Mouse (Mus musculus) midbrain, postnatal 0 days (tissue): ENCODE measurements around the gene Nprl3. TPM values are rescaled to one million over a fixed set of nuclear protein-coding genes. Genes with fewer than 3 reads are reported as not detected.

Experiments used
- ATAC-seq: fragments of 200-750 bp; cut with Nextera tagmentation; 2 replicates; pipeline ENCODE4 v1.8.0; 2017; ENCODE audit warnings: moderate number of reproducible peaks, mild to moderate bottlenecking, moderate TSS enrichment, moderate library complexity; ENCODE audit not compliant: low FRiP score
- DNase-seq: peaks from one replicate; pipeline ENCODE4 v3.0.0-alpha.2; 2015; ENCODE audit warnings: low spot score
- H3K27ac ChIP-seq: fragments of 300-500 bp; sonication (generic); 2 replicates; pipeline ENCODE4 v1.5.1; 2014; ENCODE audit warnings: low read depth, mild to moderate bottlenecking, low read length, mixed read lengths
- H3K27me3 ChIP-seq: fragments of 300-500 bp; sonication (generic); 2 replicates; pipeline ENCODE4 v1.6.1; 2014; ENCODE audit warnings: low read length, control low read depth, mixed read lengths; ENCODE audit not compliant: insufficient read depth
- H3K36me3 ChIP-seq: fragments of 300-500 bp; sonication (generic); 2 replicates; pipeline ENCODE4 v1.6.1; 2014; ENCODE audit warnings: low read length, control low read depth, mixed read lengths; ENCODE audit not compliant: insufficient read depth
- H3K4me1 ChIP-seq: fragments of 300-500 bp; sonication (generic); 2 replicates; pipeline ENCODE4 v1.6.1; 2014; ENCODE audit warnings: mild to moderate bottlenecking, control low read depth, antibody characterized with exemption, low read length, mixed read lengths; ENCODE audit not compliant: insufficient read depth
- H3K4me2 ChIP-seq: fragments of 300-500 bp; sonication (generic); 2 replicates; pipeline ENCODE4 v1.6.1; 2014; ENCODE audit warnings: low read depth, mild to moderate bottlenecking, low read length, mixed read lengths; ENCODE audit not compliant: poor library complexity, severe bottlenecking
- H3K4me3 ChIP-seq: fragments of 300-500 bp; sonication (generic); 2 replicates; pipeline ENCODE4 v1.5.1; 2014; ENCODE audit warnings: low read depth, mild to moderate bottlenecking, low read length, moderate library complexity
- H3K9ac ChIP-seq: fragments of 300-500 bp; sonication (generic); replicated peaks from 2 replicates; pipeline ENCODE4 v1.6.1; 2014; ENCODE audit warnings: mild to moderate bottlenecking, low read length, moderate library complexity, mixed read lengths; ENCODE audit not compliant: poor library complexity, severe bottlenecking
- H3K9me3 ChIP-seq: fragments of 300-500 bp; sonication (generic); 2 replicates; pipeline ENCODE4 v1.6.1; 2016; ENCODE audit warnings: low read length, control low read depth
- CTCF ChIP-seq: IDR thresholded peaks from 2 replicates; pipeline ENCODE4 v1.5.1; 2016; ENCODE audit warnings: antibody characterized with exemption, mild to moderate bottlenecking
- WGBS: fragments of 180-500 bp; shearing (Covaris S2); extraction: QIAGEN DNeasy Blood & Tissue Kit; methylation state at CpG from one replicate; pipeline ENCODE4 v1.1.7; 2014; 5-methylcytosine and 5-hydroxymethylcytosine counted together
- polyA plus RNA-seq: library from polyadenylated mRNA; unstranded; fragments of >200 nt; fragmentation: Nextera tagmentation; extraction: Ambion mirVana; gene quantifications from 2 replicates; pipeline ENCODE4 v1.2.1, GENCODE M21; 2015
- total RNA-seq: library from RNA; depleted of rRNA; stranded (reverse); fragments of >200 nt; gene quantifications from 2 replicates; pipeline ENCODE4 v1.2.3, GENCODE M21; 2014

Nprl3 gene
- total and polyA plus RNA-seq, 2 experiments from 2014 or later, result 36.0 to 38.6 TPM

- 0 out of 2 replicates have a peak, but pooled peaks have one; percentile 27 for ATAC-seq
- Histone ChIP-seq H3K9me3 (no peaks in the 10 kb centered on the region), H3K27me3 (no peaks in the 10 kb centered on the region), H3K4me3 (no peak overlapping the region), H3K4me2 (no peak overlapping the region), H3K4me1 (0 out of 2 replicates have a peak, but pooled peaks cover 5% of the 10 kb centered on the region), H3K27ac (no peak overlapping the region), H3K36me3 (peaks cover 42% of the 10 kb centered on the region), H3K9ac (no peak overlapping the region)
- 67% methylated on average over 5 of the region's 5 CpGs for WGBS
- DNase-seq, result peak; percentile 72
- peak; percentile 93 for TF ChIP-seq CTCF
Measured at GRCm38 (mm10) chr11:32238093-32238860, 29.2 kb downstream of the Nprl3 start.

DNA sequence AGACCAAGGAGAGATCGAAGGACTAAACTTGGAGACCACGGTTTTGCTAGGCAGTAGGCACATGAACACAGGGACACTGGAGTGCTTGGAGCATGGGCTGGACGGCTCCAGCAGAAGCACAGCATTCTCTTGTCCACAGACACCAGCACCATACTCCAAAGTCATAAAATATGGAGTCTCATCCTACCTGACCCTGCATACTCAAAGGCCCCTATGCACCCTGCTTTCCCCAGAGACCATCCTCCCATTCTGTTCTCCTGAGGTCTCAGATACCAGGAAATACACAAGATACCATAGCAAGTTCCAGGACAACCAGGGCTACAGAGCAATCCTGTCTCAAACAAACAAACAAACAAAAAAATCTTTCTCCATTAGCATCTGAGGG, 30.1 kb downstream of the Nprl3 start:
- no peak overlapping the region for H3K4me2 ChIP-seq
- H3K9me3 ChIP-seq, result no peaks in the 10 kb centered on the region
- no peak for TF ChIP-seq CTCF
- H3K4me3 ChIP-seq, result no peak overlapping the region
- ATAC-seq, result no peak
- no peak overlapping the region for H3K9ac ChIP-seq
- H3K27me3 ChIP-seq, result no peaks in the 10 kb centered on the region
- DNase-seq, result no peak
- H3K27ac ChIP-seq, result no peak overlapping the region
- 86% methylated on average over 3 of the region's 3 CpGs for WGBS
- H3K4me1 ChIP-seq, result 0 out of 2 replicates have a peak, but pooled peaks cover 5% of the 10 kb centered on the region
- peaks cover 40% of the 10 kb centered on the region for H3K36me3 ChIP-seq

DNA sequence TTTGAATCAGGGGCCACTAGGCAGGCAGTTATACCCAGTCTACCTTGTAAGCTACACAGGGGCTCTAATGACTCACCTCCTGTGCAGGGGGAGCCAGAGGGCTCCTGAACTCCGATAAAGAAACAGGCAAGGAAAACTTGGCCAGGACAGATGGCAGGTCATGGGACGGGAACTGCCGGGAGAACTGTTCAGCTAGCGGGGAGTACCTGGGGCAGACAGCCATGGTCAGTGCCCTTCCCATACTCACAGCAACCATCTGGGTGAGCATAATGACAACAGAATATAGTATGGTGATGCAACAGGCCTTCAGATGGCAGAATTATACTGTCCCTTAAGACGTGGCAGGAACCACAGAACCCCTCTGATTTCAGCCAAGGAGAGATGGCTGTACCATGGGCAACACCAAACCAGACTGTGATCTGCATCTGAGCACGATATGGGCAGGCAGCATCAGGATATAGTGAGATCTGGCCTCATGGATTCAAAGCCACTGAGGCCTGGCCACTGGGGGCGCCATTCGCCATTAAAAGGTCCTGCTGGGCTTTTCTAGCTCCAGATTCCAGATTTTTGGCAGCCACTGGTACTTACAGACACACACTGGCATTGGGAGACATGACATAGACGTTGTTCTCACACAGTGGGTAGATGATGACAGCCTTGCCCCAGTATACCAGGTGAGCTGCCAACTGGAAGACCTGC, 30.6 kb downstream of the Nprl3 start:
- no peaks in the 10 kb centered on the region for H3K9me3 ChIP-seq
- peaks cover 37% of the 10 kb centered on the region for H3K36me3 ChIP-seq
- no peak overlapping the region for H3K4me2 ChIP-seq
- H3K27me3 ChIP-seq, result no peaks in the 10 kb centered on the region
- peak overlapping the region; percentile 44; the same call in 1 of the 2 replicates for H3K27ac ChIP-seq
- H3K4me3 ChIP-seq, result no peak overlapping the region
- no peak overlapping the region for H3K9ac ChIP-seq
- 0 out of 2 replicates have a peak, but pooled peaks cover 5% of the 10 kb centered on the region for H3K4me1 ChIP-seq
- peak; percentile 81 for TF ChIP-seq CTCF
- DNase-seq, result peak; percentile 82
- WGBS, result 57% methylated on average over 9 of the region's 9 CpGs
- no peak for ATAC-seq

GRCm38 (mm10) chr11:32236132-32236531, 31.4 kb downstream of the Nprl3 start:
- no peak overlapping the region for H3K9ac ChIP-seq

DNA sequence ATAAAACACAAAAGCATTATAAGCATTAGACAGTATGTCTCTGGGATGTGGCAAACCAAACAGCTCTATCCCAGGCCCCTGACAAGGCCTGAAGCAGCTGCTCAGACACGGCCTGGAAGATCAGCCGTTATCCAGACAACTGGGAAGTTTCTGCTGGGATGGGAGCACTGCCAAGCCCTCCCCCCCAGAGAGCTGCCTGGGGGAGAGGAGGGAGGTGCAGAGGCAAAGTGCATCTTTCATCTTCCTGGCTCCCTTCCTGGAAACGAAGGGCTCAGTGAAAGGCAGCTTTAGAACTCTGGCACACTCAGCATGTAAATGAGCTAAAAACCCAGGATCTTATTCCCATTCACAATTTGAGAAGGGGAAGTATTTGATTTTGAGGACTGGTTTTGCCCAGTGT, 31.9 kb downstream of the Nprl3 start:
- no peak overlapping the region for H3K4me2 ChIP-seq
- WGBS, result 30% methylated on average over 3 of the region's 3 CpGs
- H3K27me3 ChIP-seq, result no peaks in the 10 kb centered on the region
- 0 out of 2 replicates have a peak, but pooled peaks cover 5% of the 10 kb centered on the region for H3K4me1 ChIP-seq
- ATAC-seq (peak; percentile 36; the same call in 1 of the 2 replicates), DNase-seq (peak; percentile 88)
- H3K4me3 ChIP-seq, result no peak overlapping the region
- no peak overlapping the region for H3K9ac ChIP-seq
- peaks cover 36% of the 10 kb centered on the region for H3K36me3 ChIP-seq
- H3K9me3 ChIP-seq, result no peaks in the 10 kb centered on the region
- no peak for TF ChIP-seq CTCF
- no peak overlapping the region for H3K27ac ChIP-seq

More at GRCm38 (mm10) chr11:32236132-32236531, 31.4 kb downstream of the Nprl3 start:
- no peak for ATAC-seq
- WGBS, result 46% methylated on average over 2 of the region's 2 CpGs
- Histone ChIP-seq H3K27me3 (no peaks in the 10 kb centered on the region), H3K36me3 (peaks cover 37% of the 10 kb centered on the region), H3K4me2 (no peak overlapping the region), H3K4me3 (no peak overlapping the region), H3K9me3 (no peaks in the 10 kb centered on the region), H3K4me1 (0 out of 2 replicates have a peak, but pooled peaks cover 5% of the 10 kb centered on the region), H3K27ac (peak overlapping the region; percentile 44; the same call in 1 of the 2 replicates)
- DNase-seq, result no peak
- TF ChIP-seq CTCF, result no peak
